Mouse (Mus musculus): ENCODE data around the gene Bhlha9. TPM values are rescaled to one million over a fixed set of nuclear protein-coding genes. Genes with fewer than 3 reads are reported as not detected.
"Not testable (repeated sequence)": the region's sequence is repeated elsewhere in the genome, so short reads cannot be mapped to it uniquely, and the experiment has no call there.

Bhlha9 gene
- total RNA-seq, 2 experiments from 2014 or later, result 4.6 to 5.4 TPM

- no peak for DNase-seq (ENCODE audit: low spot score in 2 of 2)
Observed at GRCm38 (mm10) chr11:76659138-76659930, 12.9 kb upstream of the Bhlha9 start.

- no peak for DNase-seq (ENCODE audit: low spot score in 2 of 2)
Observed at GRCm38 (mm10) chr11:76661790-76662468, 10.3 kb upstream of the Bhlha9 start.

- no peak for DNase-seq (ENCODE audit: low spot score in 2 of 2)
Observed at GRCm38 (mm10) chr11:76666002-76666649, 6.1 kb upstream of the Bhlha9 start.

- DNase-seq (ENCODE audit: low spot score in 2 of 2), result no peak
Observed at GRCm38 (mm10) chr11:76667807-76668206, 4.5 kb upstream of the Bhlha9 start.

- DNase-seq (ENCODE audit: low spot score in 2 of 2), result peak; percentile 47 to 53
Observed at GRCm38 (mm10) chr11:76672561-76673384, 503 bp downstream of the Bhlha9 start.

- peak in 1 of 2 experiments; percentile 25 for DNase-seq (ENCODE audit: low spot score in 2 of 2)
Observed at GRCm38 (mm10) chr11:76674199-76674598, 1.9 kb downstream of the Bhlha9 start.

- no peak for DNase-seq (ENCODE audit: low spot score in 2 of 2)
Observed at GRCm38 (mm10) chr11:76674704-76675103, 2.4 kb downstream of the Bhlha9 start.

GRCm38 (mm10) chr11:76679508-76679907 lies 7.2 kb downstream of the Bhlha9 start, which contains the start of gene Trarg1:
TSS of gene Trarg1 (plus strand) at chr11:76679808.
- DNase-seq (ENCODE audit: low spot score in 2 of 2), result not testable (repeated sequence)

GRCm38 (mm10) chr11:76685604-76686003 lies 13.3 kb downstream of the Bhlha9 start:
- no peak for DNase-seq (ENCODE audit: low spot score in 2 of 2)

- DNase-seq (ENCODE audit: low spot score in 2 of 2), result no peak
Observed at GRCm38 (mm10) chr11:76692096-76692495, 19.8 kb downstream of the Bhlha9 start.

- DNase-seq (ENCODE audit: low spot score in 2 of 2), result peak; percentile 14 to 18
Observed at GRCm38 (mm10) chr11:76695810-76696209, 23.5 kb downstream of the Bhlha9 start.

- DNase-seq (ENCODE audit: low spot score in 2 of 2), result no peak
Observed at GRCm38 (mm10) chr11:76699626-76700025, 27.4 kb downstream of the Bhlha9 start.

GRCm38 (mm10) chr11:76707656-76708055 lies 35.4 kb downstream of the Bhlha9 start:
- DNase-seq (ENCODE audit: low spot score in 2 of 2), result no peak

GRCm38 (mm10) chr11:76708066-76708465 lies 35.8 kb downstream of the Bhlha9 start:
- no peak for DNase-seq (ENCODE audit: low spot score in 2 of 2)

GRCm38 (mm10) chr11:76708881-76709280 lies 36.6 kb downstream of the Bhlha9 start:
- no peak for DNase-seq (ENCODE audit: low spot score in 2 of 2)

GRCm38 (mm10) chr11:76709625-76710452 lies 37.6 kb downstream of the Bhlha9 start:
- DNase-seq (ENCODE audit: low spot score in 2 of 2), result no peak

- no peak for DNase-seq (ENCODE audit: low spot score in 2 of 2)
Observed at GRCm38 (mm10) chr11:76717000-76717399, 44.7 kb downstream of the Bhlha9 start.

Measured in layer of hippocampus, postnatal 14 days (tissue).